Mouse (Mus musculus): ENCODE data around the gene Cmss1. TPM values are rescaled to one million over a fixed set of nuclear protein-coding genes. Genes with fewer than 3 reads are reported as not detected.

The Cmss1 gene
- total RNA-seq, 2 experiments from 2014 or later = 34.1 to 36.0 TPM

- no peak for DNase-seq (ENCODE audit: low spot score)
These were observed 81.6 kb downstream of the Cmss1 start for GRCm38 (mm10) chr16:57525046-57525445.

DNA sequence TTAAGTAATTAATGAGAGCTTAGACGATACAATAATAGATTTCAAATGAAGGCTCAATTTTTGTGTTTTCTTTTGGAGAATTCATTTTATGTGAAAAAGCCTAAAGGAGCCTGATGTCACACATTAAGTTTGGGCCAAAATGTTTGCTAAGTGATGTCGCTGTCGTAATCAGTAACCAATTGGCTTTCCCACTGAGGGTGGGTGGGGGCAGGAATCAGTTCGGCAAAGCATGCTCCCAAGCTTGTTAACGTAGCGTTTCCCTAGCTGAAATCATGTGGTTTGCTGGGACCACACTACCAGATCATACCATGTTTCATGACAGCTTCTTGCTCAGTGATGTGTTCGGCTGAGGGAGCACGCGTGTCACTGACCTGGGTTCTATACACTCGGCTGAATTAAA lies 91.0 kb downstream of the Cmss1 start:
- DNase-seq (ENCODE audit: low spot score) = peak; percentile 46

DNA sequence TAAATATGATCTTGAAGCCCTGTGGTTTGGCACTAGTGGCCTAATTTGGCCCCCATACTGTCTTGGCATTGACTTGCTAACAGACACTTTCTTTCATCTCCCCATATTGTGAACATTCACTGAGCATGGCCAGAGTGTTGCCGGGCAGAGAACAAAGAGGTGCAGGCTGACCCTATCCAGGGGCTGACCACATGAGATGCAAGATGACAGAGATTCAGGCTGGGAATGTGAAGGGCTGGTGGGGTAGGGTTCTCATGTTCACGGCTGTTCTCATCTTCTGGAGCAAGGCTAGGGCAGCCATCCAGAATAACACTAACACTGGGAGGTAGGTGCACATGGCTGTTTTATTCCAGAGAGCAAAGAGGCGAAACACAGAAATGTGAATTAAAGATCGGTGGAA lies 92.3 kb downstream of the Cmss1 start:
- no peak for DNase-seq (ENCODE audit: low spot score)

DNA sequence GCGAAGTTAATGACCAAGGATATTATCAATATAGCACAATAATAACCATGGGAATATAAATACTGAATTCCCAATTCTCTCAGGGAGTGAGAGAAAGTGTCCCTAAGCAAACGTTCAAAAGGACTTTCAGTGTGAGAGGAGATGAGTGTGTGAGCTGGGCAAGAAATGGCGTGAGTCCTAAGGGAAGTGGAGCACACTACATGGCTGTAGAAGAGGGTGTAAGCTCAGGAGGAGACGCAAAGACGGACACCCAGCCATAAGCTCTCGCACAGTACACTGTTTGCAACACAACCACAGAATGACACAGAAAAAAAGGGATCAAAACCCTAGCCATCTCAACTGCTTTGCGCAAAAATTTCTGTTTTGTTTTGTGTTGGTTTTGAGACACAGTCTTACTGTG lies 93.1 kb downstream of the Cmss1 start:
- DNase-seq (ENCODE audit: low spot score) = no peak

GRCm38 (mm10) chr16:57509099-57509498 lies 97.6 kb downstream of the Cmss1 start:
- DNase-seq (ENCODE audit: low spot score) = no peak

DNA sequence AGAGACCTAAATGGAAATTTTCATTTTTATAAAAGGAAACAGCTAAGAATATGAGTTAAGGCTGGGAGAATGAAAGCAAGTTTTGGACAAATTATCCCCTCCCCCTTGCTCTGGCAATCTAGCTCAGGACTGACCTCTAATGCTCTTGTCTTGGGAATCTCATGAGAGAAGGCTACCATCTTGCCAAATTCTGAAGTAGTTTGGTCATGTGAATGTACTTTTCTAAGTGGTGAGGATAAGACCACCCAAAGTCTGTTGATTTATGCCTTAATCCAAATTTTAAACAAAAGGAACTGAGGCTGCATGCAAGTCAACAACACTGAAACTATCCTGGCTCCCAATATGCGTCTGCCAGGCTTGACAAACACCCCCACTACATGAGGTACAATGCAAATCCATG lies 98.3 kb downstream of the Cmss1 start:
- no peak for DNase-seq (ENCODE audit: low spot score)

- no peak for DNase-seq (ENCODE audit: low spot score)
These were observed 100.5 kb downstream of the Cmss1 start for GRCm38 (mm10) chr16:57506133-57506532.

- DNase-seq (ENCODE audit: low spot score) = no peak
These were observed 101.9 kb downstream of the Cmss1 start for GRCm38 (mm10) chr16:57504728-57505127.

DNA sequence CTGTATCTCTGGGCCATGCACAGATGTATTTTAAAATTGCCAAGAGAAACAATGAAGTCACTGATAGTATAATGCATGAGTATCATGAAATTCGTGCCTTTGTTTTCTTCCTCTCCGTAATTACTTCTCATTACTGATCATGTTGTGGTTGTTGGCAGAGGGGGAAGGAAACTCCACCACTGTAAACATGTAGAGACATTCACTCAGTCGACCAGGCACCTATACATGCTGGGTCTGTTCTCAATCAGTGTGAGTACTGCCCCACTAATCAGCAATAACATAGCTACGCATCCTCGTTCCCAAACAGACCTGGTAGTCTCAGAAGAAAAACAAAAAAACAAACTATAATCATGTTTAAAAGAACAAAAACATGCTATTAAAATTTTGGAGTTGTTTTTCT lies 103.9 kb downstream of the Cmss1 start:
- DNase-seq (ENCODE audit: low spot score) = no peak

DNA sequence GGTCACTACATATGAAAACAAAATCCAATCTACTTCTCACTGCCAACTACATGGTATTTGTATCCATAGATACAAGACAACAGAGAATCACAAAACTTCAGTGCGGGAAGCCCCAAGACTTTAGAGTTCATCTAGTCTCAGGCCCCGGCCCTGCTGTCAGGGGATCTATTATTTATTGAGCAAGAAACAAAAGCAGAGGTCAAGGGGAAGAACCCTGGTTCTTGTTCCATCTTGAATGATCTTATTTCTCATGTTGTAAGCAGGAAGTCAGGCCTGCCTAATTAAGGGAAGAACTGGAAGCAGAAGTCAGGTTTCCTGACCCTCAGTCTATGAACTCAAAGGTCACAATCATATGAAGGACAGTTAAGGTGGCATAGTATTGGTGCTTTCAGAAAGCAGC lies 104.4 kb downstream of the Cmss1 start:
- DNase-seq (ENCODE audit: low spot score) = no peak

GRCm38 (mm10) chr16:57500851-57501250 lies 105.8 kb downstream of the Cmss1 start:
- no peak for DNase-seq (ENCODE audit: low spot score)

DNA sequence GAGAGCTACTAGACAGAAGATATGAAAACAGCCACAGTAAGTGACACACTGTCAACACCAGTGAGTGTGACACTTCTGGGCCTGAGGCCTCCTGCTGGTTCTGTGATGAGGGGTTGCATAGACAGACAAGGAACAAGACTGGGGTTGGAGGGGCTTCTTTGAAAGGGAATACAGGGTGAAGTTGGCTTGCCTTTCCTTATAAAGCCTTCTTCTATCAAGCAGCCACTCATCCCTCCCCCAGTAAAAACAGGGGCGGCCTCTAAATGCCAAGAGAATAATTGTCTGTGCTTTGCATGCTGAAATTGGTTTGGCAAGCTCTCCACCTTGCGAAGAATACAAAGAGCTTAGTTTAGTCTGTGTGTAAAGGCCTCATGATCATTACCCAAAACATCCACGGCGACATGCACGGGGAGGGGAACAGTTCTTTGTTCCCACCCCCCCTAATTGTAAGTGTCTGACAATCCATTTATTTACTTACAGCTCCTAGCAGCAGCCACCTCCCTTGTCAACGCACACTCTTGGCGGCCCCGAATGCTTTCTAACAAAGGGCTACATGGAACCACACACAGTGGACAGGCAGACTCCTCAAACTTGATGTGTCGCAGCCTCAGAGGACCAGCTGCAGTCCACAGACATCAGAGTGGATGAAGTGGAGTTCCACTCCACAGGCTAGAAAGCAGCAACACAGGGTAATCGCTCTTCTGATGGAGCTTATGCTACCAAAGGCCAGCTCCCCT lies 110.1 kb downstream of the Cmss1 start:
- DNase-seq (ENCODE audit: low spot score) = no peak

- DNase-seq (ENCODE audit: low spot score) = no peak
These were observed 111.0 kb downstream of the Cmss1 start for GRCm38 (mm10) chr16:57495476-57496203.

DNA sequence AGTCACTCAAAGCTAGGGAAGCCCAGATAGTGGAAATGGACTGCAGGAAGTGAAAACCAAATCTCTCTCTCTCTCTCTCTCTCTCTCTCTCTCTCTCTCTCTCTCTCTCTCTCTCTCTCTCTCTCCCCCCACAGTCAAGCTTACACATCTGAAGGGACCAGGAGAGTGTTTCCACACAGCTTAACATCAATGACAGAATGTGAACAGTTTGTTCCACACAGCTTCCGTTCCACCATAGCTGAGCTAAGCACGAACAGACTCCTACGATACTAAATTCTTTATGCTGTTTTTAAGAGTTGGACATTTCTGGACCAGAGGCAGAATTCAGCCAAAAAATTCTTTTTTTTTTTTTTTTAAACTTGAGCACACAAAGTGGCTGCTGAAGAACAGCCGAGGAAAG lies 114.8 kb downstream of the Cmss1 start:
- DNase-seq (ENCODE audit: low spot score) = no peak

GRCm38 (mm10) chr16:57490691-57491090 lies 116.0 kb downstream of the Cmss1 start:
- DNase-seq (ENCODE audit: low spot score) = no peak

DNA sequence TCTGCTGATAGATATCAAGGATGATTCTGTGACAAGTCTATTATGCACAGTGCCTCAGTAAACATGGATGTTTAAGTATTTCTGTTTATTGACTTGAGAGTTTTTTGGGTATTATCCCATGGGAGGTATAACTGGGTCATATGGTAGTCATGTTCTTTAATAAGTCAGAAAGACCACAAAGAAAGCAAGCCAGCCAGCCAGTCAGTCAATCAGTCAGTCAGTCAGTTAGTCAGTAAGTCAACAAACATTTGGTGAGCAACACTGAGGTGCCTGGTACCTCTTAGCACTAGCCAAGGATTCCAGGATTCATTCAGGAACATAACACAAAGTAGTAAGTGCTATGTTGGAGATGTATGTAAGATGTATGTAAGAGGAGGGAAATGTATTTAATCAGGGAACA lies 118.0 kb downstream of the Cmss1 start:
- DNase-seq (ENCODE audit: low spot score) = no peak

GRCm38 (mm10) chr16:57486266-57486665 lies 120.4 kb downstream of the Cmss1 start:
- DNase-seq (ENCODE audit: low spot score) = no peak

GRCm38 (mm10) chr16:57485265-57485664 lies 121.4 kb downstream of the Cmss1 start:
- DNase-seq (ENCODE audit: low spot score) = no peak

DNA sequence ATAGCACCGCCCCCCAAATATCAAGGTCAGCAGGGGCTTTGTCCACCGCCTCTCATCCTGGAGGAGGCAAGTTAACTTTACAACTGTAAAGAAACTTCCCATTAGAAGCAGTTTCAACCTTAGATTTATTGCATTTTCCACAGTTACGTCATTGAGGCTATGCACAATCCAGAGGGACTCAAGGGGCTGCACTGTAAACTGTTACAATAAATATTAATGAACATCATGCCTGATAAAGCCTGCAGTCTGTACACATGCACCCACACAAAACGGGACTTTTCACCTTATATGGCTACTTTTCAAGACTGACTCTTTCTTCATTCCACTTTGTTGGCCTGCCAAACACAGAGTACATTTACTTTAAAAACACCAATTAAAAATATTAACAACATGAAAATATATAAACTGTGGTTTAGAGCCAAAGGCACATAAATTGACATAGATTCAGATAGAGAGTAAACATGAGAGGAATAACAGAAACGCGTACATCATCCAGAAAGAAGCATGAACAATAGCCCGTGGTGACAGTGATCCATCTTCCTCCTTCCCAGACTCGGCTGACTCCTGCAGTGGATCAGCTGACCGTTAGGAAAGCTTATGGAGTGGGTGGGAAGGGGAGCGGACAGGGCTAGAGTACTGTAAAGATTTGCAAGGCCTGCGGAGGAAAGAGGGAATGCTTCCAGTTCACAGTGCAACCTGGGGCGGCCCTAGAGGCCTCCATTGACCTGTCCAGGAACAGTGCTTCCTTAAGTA lies 122.4 kb downstream of the Cmss1 start:
- DNase-seq (ENCODE audit: low spot score) = no peak

- no peak for DNase-seq (ENCODE audit: low spot score)
These were observed 123.2 kb downstream of the Cmss1 start for GRCm38 (mm10) chr16:57483503-57483902.

DNA sequence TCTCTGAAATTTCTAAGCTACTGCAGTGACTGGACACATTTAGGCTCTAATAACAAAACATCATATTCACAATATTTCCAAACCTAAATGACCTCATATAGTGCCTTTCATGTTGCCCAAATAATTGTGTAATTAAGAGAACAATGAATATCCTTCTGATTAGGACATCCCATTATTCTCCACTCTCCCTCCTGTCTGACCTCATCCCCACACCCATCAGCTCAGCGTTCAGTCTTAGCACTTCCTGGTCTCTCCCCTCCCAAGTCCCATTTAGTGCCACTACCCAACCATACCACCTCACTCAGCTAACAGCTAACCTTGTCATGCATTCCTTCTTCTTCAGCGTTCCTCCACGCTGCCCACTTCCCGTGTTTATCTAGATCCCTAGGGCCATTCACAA lies 123.8 kb downstream of the Cmss1 start:
- DNase-seq (ENCODE audit: low spot score) = no peak

- no peak for DNase-seq (ENCODE audit: low spot score)
These were observed 124.4 kb downstream of the Cmss1 start for GRCm38 (mm10) chr16:57482264-57482663.
